Comparison of ENCODE assay signal across 35 mouse cellular contexts in genomic region chr8:113676811-113677210, GRCm38 (mm10). TPM values are rescaled to one million over a fixed set of nuclear protein-coding genes. Genes with fewer than 3 reads are reported as not detected.
"Had no signal": no experiment of that assay in that cellular context is flagged by ENCODE, and none has a peak within 500 bp of the region (broad histone marks: within the 10 kb centered on the region; RNA-seq: fewer than 3 reads in every experiment).

No protein-coding gene starts in this region.

- H3K9ac ChIP-seq: heart, embryonic 13.5 days; heart, embryonic 15.5 days; hindbrain, embryonic 13.5 days; hindbrain, embryonic 15.5 days; kidney, embryonic 15.5 days; limb, embryonic 13.5 days; limb, embryonic 15.5 days; liver, embryonic 12.5 days; liver, embryonic 14.5 days had no signal

- H3K9me3 ChIP-seq: heart, embryonic 13.5 days; heart, embryonic 15.5 days; hindbrain, embryonic 10.5 days; hindbrain, embryonic 13.5 days; hindbrain, embryonic 15.5 days; kidney, embryonic 15.5 days; limb, embryonic 13.5 days; limb, embryonic 15.5 days; liver, embryonic 12.5 days had no signal

- ATAC-seq: hindbrain, postnatal 0 days; intestine, embryonic 16.5 days; liver, embryonic 12.5 days had no signal

- H3K27me3 ChIP-seq: heart, embryonic 13.5 days; heart, embryonic 15.5 days; hindbrain, embryonic 13.5 days; hindbrain, embryonic 15.5 days; kidney, embryonic 15.5 days; liver, embryonic 12.5 days had no signal

- H3K4me1 ChIP-seq: heart, embryonic 13.5 days; heart, embryonic 15.5 days; hindbrain, embryonic 10.5 days; hindbrain, embryonic 13.5 days; hindbrain, embryonic 15.5 days; kidney, embryonic 15.5 days; liver, embryonic 12.5 days had no signal

- H3K4me3 ChIP-seq: heart, adult 2 months; heart, embryonic 13.5 days; heart, embryonic 15.5 days; hindbrain, embryonic 10.5 days; hindbrain, embryonic 13.5 days; hindbrain, embryonic 15.5 days; kidney, embryonic 15.5 days; limb, embryonic 13.5 days; limb, embryonic 15.5 days; liver, embryonic 12.5 days had no signal

- H3K27ac ChIP-seq: heart, adult 2 months; heart, embryonic 13.5 days; heart, embryonic 15.5 days; hindbrain, embryonic 10.5 days; hindbrain, embryonic 13.5 days; hindbrain, embryonic 15.5 days; hindbrain, postnatal 0 days; kidney, embryonic 15.5 days; kidney, postnatal 0 days; limb, embryonic 13.5 days; limb, embryonic 15.5 days; liver, embryonic 12.5 days; liver, embryonic 14.5 days had no signal

- H3K4me2 ChIP-seq: heart, embryonic 11.5 days; heart, embryonic 13.5 days; heart, embryonic 15.5 days; hindbrain, embryonic 13.5 days; hindbrain, embryonic 15.5 days; kidney, embryonic 15.5 days; limb, embryonic 13.5 days; limb, embryonic 15.5 days; liver, embryonic 12.5 days had no signal

- DNase-seq: gastrocnemius, postnatal 14 days; heart, adult 2 months; heart, postnatal 14 days; heart, postnatal 4 days; kidney, adult 11 months; kidney, adult 2 months; kidney, adult 9 months; kidney, postnatal 14 days; kidney, postnatal 36 days; layer of hippocampus, adult 9-11 months; layer of hippocampus, postnatal 36 days; left cerebral cortex, postnatal 4 days had no signal

- H3K36me3 ChIP-seq: heart, embryonic 13.5 days; heart, embryonic 15.5 days; hindbrain, embryonic 10.5 days; hindbrain, embryonic 13.5 days; hindbrain, embryonic 15.5 days; kidney, embryonic 15.5 days; limb, embryonic 13.5 days; limb, embryonic 15.5 days; liver, embryonic 12.5 days had no signal

RNA-seq across cellular contexts. Expression of gene Syce1l, which starts 33.8 kb away (rescaled TPM):
- total RNA-seq: gastrocnemius, adult 18-20 months; gastrocnemius, adult 8-10 months; gastrocnemius, postnatal 14 days; gastrocnemius, postnatal 4 days; granulocyte monocyte progenitor cell, adult 5-6 weeks; heart, adult 2 months; heart, postnatal 14 days; heart, postnatal 4 days; hindbrain, postnatal 0 days; layer of hippocampus, postnatal 36 days; liver, adult 2 months had no signal
- polyA plus RNA-seq: heart, adult 2 months; heart, embryonic 11.5 days; heart, embryonic 13.5 days; heart, embryonic 15.5 days; heart, postnatal 0 days; hindbrain, embryonic 10.5 days; hindbrain, embryonic 13.5 days; hindbrain, postnatal 0 days; intestine, embryonic 14.5 days; intestine, embryonic 16.5 days; kidney, embryonic 15.5 days; kidney, postnatal 0 days; large intestine, adult 2 months; limb, embryonic 13.5 days; limb, embryonic 15.5 days; liver, adult 2 months; liver, embryonic 12.5 days; liver, embryonic 14.5 days; liver, embryonic 16.5 days had no signal
